Mouse (Mus musculus): ENCODE data around the gene Colq. TPM values are rescaled to one million over a fixed set of nuclear protein-coding genes. Genes with fewer than 3 reads are reported as not detected.

Gene Colq
- polyA plus RNA-seq (2012; rRNA removed): 4.1 and 4.5 TPM in 2 replicates

DNA sequence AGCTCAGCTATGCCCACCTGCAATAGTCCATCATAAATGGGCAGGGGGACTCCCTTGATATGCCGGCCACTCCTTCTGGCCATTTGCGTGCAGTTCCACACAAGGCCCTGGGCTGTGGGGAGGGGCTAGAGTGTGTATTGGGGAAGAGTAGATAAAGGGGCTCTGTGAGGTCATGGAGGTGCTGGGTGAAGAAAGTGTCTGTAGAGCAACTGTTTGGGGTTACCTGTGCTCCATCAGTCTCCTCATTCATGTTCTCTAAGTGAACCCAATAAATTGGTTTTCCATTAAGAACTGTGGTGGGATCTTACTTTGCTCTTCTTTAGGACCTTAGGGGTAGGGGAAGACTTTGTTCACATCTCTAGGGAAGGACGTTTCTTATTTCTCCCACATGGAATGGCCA is at the start of gene Colq:
TSS of gene Colq (minus strand) at position 101 of the 400 bp plus-strand sequence.
- Histone ChIP-seq H3K27ac (ENCODE audit: insufficient read depth, low read length) (no peak within 1 kb of the TSS), H3K4me3 (replicated peaks; ENCODE audit: insufficient read depth, low read depth, low read length) (no peak within 1 kb of the TSS), H3K4me1 (ENCODE audit: control insufficient read depth, insufficient read depth, low read length) (no peaks in the 10 kb centered on the region), H3K27me3 (ENCODE audit: control insufficient read depth, insufficient read depth, low read length) (no peaks in the 10 kb centered on the region)
- WGBS: 85% methylated on average over 3 of the region's 3 CpGs
- DNase-seq: no peak
- no peak for TF ChIP-seq POLR2A (IDR thresholded peaks at IDR 0.05; ENCODE audit: borderline replicate concordance, insufficient read depth, low read length)
- no peak for TF ChIP-seq CTCF (IDR thresholded peaks at IDR 0.05; ENCODE audit: borderline replicate concordance, insufficient read depth, low read depth, low read length)

DNA sequence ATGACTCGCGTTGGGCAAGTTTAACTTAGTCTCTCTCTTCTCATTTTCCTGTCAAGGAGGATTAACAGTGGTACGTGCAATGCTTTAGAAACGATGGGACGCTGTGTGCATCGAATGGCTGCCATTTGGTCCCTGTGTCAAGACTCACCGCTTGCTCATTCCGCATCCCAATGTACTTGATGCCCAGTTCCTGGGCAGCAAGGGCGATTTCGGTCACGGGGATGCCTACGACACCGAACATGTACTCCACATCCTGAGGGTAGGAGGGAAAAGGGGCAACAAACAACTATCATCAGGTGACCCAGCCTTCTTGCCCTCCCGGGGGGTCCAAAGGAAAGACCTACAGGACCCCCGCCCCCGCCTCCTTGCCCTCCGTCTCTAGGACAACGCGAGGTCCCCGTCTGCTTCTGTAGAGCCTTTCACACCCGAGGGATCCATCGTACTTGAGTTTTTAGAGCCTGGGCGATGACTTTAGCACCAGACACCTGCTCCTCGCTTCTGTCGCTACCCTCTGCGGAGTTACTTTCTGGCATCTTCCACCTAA is 49.3 kb upstream of the Colq start, which contains the start of gene Gm49387:
TSS of gene Gm49387 (minus strand) at position 533 of the 544 bp plus-strand sequence.
- peak within 1 kb of the TSS; percentile 35; the same call in 1 of the 2 replicates for H3K27ac ChIP-seq (ENCODE audit: insufficient read depth, low read length)
- H3K4me3 ChIP-seq (replicated peaks; ENCODE audit: insufficient read depth, low read depth, low read length): peak within 1 kb of the TSS; percentile 86
- TF ChIP-seq POLR2A (IDR thresholded peaks at IDR 0.05; ENCODE audit: borderline replicate concordance, insufficient read depth, low read length): no peak
- no peak for TF ChIP-seq CTCF (IDR thresholded peaks at IDR 0.05; ENCODE audit: borderline replicate concordance, insufficient read depth, low read depth, low read length)
- WGBS: 3% methylated on average over 26 of the region's 26 CpGs
- no peaks in the 10 kb centered on the region for H3K27me3 ChIP-seq (ENCODE audit: control insufficient read depth, insufficient read depth, low read length)
- DNase-seq: no peak
- peaks cover 3% of the 10 kb centered on the region; the same call in 1 of the 2 replicates for H3K4me1 ChIP-seq (ENCODE audit: control insufficient read depth, insufficient read depth, low read length)

DNA sequence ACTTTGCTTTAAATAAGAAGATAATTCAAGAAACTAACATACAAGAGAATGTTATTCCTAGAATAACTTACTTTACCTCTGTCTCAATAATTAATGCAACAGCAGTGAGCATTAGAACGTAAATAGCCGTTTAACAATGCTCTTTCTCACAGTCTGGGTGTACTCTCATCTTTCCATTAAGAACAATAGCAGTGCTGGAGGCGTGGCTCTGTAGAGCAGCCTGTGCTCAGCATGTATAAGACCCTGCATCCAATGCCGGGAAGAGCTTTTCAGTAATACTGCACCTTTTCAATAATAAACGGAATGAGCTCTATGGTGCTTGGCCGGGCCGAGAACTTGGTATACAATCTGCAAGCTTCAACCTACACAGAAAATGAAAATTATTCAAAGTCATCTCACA is 39.5 kb upstream of the Colq start:
- Histone ChIP-seq H3K4me1 (ENCODE audit: control insufficient read depth, insufficient read depth, low read length) (no peaks in the 10 kb centered on the region), H3K4me3 (replicated peaks; ENCODE audit: insufficient read depth, low read depth, low read length) (no peak overlapping the region), H3K27ac (ENCODE audit: insufficient read depth, low read length) (no peak overlapping the region), H3K27me3 (ENCODE audit: control insufficient read depth, insufficient read depth, low read length) (no peaks in the 10 kb centered on the region)
- 37% methylated on average over 7 of the region's 7 CpGs for WGBS
- no peak for TF ChIP-seq POLR2A (IDR thresholded peaks at IDR 0.05; ENCODE audit: borderline replicate concordance, insufficient read depth, low read length)
- TF ChIP-seq CTCF (IDR thresholded peaks at IDR 0.05; ENCODE audit: borderline replicate concordance, insufficient read depth, low read depth, low read length): no peak
- DNase-seq: no peak

DNA sequence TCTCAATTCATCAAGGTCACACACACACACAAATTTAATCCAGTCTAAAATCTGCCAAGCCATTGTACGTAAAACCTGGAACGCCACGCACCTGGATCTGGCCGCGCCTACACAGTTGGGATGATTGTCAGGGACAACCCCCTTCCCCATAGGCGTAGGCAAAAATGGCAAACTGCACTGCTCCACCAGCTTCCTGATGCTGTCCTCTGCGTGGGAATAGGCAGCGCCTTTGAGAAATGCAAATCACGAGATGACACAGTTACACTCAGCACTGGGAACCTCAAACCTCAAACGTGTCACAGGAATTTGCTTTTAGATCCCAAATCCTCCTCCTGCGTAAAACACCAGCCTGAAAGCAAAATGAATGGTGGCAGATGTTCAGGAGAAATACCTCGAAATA is 31.6 kb upstream of the Colq start:
- Histone ChIP-seq H3K4me1 (ENCODE audit: control insufficient read depth, insufficient read depth, low read length) (no peaks in the 10 kb centered on the region), H3K27ac (ENCODE audit: insufficient read depth, low read length) (no peak overlapping the region), H3K4me3 (replicated peaks; ENCODE audit: insufficient read depth, low read depth, low read length) (no peak overlapping the region), H3K27me3 (ENCODE audit: control insufficient read depth, insufficient read depth, low read length) (no peaks in the 10 kb centered on the region)
- no peak for DNase-seq
- TF ChIP-seq POLR2A (IDR thresholded peaks at IDR 0.05; ENCODE audit: borderline replicate concordance, insufficient read depth, low read length): no peak
- no peak for TF ChIP-seq CTCF (IDR thresholded peaks at IDR 0.05; ENCODE audit: borderline replicate concordance, insufficient read depth, low read depth, low read length)
- WGBS: 87% methylated on average over 12 of the region's 12 CpGs

DNA sequence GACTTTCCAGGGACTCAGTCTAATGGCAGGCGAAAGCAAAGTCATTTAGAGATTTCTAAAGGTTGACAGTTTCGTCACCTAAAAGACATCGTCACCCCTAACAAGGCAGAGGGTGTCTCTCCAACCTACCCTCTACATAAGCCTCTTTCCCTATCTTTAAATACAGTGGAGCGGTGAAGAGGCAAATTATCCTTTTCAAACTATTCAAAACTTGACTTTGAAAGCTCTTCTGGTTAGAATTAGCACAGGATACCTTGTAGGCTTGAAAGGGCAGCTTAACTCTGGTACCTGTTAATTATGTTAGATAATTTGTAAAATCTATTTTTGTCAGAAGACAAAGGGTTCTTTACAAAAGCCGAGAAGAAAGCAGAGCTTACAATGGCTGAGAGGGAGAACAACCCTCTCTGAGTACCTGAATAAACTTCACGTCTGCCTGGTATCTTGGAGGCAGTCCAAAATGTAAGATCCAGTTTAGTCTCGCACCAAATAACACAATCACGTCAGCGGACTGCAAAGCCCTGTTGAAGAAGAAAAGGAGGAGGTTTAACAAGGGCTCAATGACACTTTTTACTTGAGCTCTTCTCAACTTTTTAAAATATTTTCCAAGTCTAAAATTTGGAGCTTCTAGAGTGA is 29.6 kb upstream of the Colq start:
- WGBS: 67% methylated on average over 9 of the region's 9 CpGs

DNA sequence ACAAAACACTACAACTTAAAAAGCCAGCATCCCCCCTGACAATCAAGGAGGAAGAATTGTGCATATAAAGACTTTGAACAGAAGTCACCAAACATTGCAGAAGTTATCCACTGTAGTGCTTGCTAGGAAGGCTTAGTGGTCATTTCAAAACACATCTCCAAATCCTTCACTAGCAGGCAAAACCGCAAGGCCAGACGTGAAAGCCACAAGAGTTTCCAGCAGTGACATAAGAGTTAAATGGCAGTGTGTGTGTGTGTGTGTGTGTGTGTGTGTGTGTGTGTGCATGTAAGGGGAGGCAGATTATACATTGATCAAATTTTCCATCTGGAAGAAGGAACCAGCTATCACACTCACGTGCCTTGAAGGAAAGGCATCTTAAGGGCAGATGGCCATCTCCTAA is 26.9 kb upstream of the Colq start:
- 92% methylated on average over 3 of the region's 3 CpGs for WGBS
- Histone ChIP-seq H3K27ac (ENCODE audit: insufficient read depth, low read length) (no peak overlapping the region), H3K27me3 (ENCODE audit: control insufficient read depth, insufficient read depth, low read length) (no peaks in the 10 kb centered on the region), H3K4me3 (replicated peaks; ENCODE audit: insufficient read depth, low read depth, low read length) (no peak overlapping the region), H3K4me1 (ENCODE audit: control insufficient read depth, insufficient read depth, low read length) (no peaks in the 10 kb centered on the region; the same call in 1 of the 2 replicates)
- no peak for DNase-seq
- no peak for TF ChIP-seq POLR2A (IDR thresholded peaks at IDR 0.05; ENCODE audit: borderline replicate concordance, insufficient read depth, low read length)
- no peak for TF ChIP-seq CTCF (IDR thresholded peaks at IDR 0.05; ENCODE audit: borderline replicate concordance, insufficient read depth, low read depth, low read length)

More for the DNA sequence above, 29.6 kb upstream of the Colq start:
- no peaks in the 10 kb centered on the region for H3K27me3 ChIP-seq (ENCODE audit: control insufficient read depth, insufficient read depth, low read length)
- H3K27ac ChIP-seq (ENCODE audit: insufficient read depth, low read length): no peak overlapping the region
- no peak for DNase-seq
- H3K4me1 ChIP-seq (ENCODE audit: control insufficient read depth, insufficient read depth, low read length): no peaks in the 10 kb centered on the region; the same call in 1 of the 2 replicates
- TF ChIP-seq POLR2A (IDR thresholded peaks at IDR 0.05; ENCODE audit: borderline replicate concordance, insufficient read depth, low read length) (no peak), CTCF (IDR thresholded peaks at IDR 0.05; ENCODE audit: borderline replicate concordance, insufficient read depth, low read depth, low read length) (no peak)
- H3K4me3 ChIP-seq (replicated peaks; ENCODE audit: insufficient read depth, low read depth, low read length): no peak overlapping the region

DNA sequence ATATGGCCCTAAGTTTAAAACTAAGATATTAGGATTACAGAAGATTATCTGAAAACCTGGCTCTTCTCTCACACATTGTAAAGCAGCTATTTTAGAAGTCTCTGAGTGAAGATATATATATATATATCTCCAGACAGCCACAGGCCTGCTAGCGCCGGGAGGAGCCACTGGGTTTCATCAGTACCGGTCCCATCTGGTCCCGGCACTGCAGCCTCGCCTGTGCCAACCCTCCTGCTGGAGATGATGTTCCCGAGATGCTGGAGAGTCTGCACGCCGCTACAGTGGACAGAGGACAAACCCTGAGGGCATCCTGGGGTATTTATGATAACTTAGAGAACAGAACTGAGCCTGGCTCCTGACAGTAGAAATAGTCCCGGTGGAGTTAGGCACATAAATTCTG is 26.1 kb upstream of the Colq start:
- peak in 1 of 2 experiments; percentile 5 for DNase-seq
- Histone ChIP-seq H3K27me3 (ENCODE audit: control insufficient read depth, insufficient read depth, low read length) (no peaks in the 10 kb centered on the region), H3K4me3 (replicated peaks; ENCODE audit: insufficient read depth, low read depth, low read length) (no peak overlapping the region), H3K27ac (ENCODE audit: insufficient read depth, low read length) (no peak overlapping the region), H3K4me1 (ENCODE audit: control insufficient read depth, insufficient read depth, low read length) (no peaks in the 10 kb centered on the region; the same call in 1 of the 2 replicates)
- TF ChIP-seq POLR2A (IDR thresholded peaks at IDR 0.05; ENCODE audit: borderline replicate concordance, insufficient read depth, low read length) (no peak), CTCF (IDR thresholded peaks at IDR 0.05; ENCODE audit: borderline replicate concordance, insufficient read depth, low read depth, low read length) (no peak)
- 42% methylated on average over 9 of the region's 9 CpGs for WGBS

DNA sequence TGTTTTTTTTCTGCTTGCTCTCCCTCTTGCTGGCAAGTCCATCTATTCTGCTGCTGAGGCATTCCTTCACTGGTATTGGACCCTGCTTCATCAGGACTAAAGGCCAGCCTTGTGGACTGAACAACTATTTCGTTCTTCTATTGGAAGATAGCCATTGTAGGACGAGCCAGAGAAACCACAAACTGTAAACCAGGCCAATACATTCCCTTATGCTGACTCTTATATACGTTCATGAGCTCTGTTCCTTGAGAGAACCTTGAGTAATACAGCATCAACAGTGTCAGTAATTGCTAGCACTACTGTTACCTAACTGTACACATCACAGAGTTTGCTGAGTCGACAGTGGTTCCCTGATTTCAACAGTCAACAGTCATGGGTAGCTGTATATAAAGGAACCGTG is 22.5 kb upstream of the Colq start:
- DNase-seq: no peak
- no peak overlapping the region for H3K4me3 ChIP-seq (replicated peaks; ENCODE audit: insufficient read depth, low read depth, low read length)
- TF ChIP-seq CTCF (IDR thresholded peaks at IDR 0.05; ENCODE audit: borderline replicate concordance, insufficient read depth, low read depth, low read length): no peak
- no peak for TF ChIP-seq POLR2A (IDR thresholded peaks at IDR 0.05; ENCODE audit: borderline replicate concordance, insufficient read depth, low read length)
- no peaks in the 10 kb centered on the region for H3K27me3 ChIP-seq (ENCODE audit: control insufficient read depth, insufficient read depth, low read length)
- no peak overlapping the region for H3K27ac ChIP-seq (ENCODE audit: insufficient read depth, low read length)
- WGBS: 79% methylated on average over 5 of the region's 5 CpGs
- H3K4me1 ChIP-seq (ENCODE audit: control insufficient read depth, insufficient read depth, low read length): no peaks in the 10 kb centered on the region; the same call in 1 of the 2 replicates
